Mouse (Mus musculus) cerebellum, adult 2 months (tissue): ENCODE data around the gene Gramd2. TPM values are rescaled to one million over a fixed set of nuclear protein-coding genes. Genes with fewer than 3 reads are reported as not detected.

ENCODE experiments used
- DNase-seq, 2 experiments: peaks; one replicate each; pipeline ENCODE4 v3.0.0; 2021
- H3K27ac ChIP-seq: fragments of 200-500 bp; 2 replicates; pipeline ENCODE4 v1.5.1; 2012; ENCODE audit warnings: low read length, control low read depth, inconsistent platforms; ENCODE audit not compliant: insufficient read depth
- H3K27me3 ChIP-seq: fragments of 200-500 bp; 2 replicates; pipeline ENCODE4 v1.6.1; 2012; ENCODE audit warnings: inconsistent platforms, mild to moderate bottlenecking, low read length, moderate library complexity; ENCODE audit not compliant: control insufficient read depth, insufficient read depth
- H3K4me1 ChIP-seq: fragments of 200-500 bp; 2 replicates; pipeline ENCODE4 v1.6.1; 2011; ENCODE audit warnings: low read length; ENCODE audit not compliant: control insufficient read depth, insufficient read depth
- H3K4me3 ChIP-seq: fragments of 200-500 bp; replicated peaks from 2 replicates; pipeline ENCODE3; 2011; ENCODE audit warnings: mild to moderate bottlenecking, low read depth, low read length, control low read depth; ENCODE audit not compliant: insufficient read depth
- CTCF ChIP-seq: fragments of 200-500 bp; IDR thresholded peaks from 2 replicates; pipeline ENCODE4 v1.5.1; 2011; ENCODE audit warnings: low read depth, mild to moderate bottlenecking, control low read depth, low read length, moderate library complexity, borderline replicate concordance; ENCODE audit not compliant: insufficient read depth
- POLR2A ChIP-seq: fragments of 200-500 bp; IDR thresholded peaks from 2 replicates; pipeline ENCODE4 v1.6.1; 2011; ENCODE audit warnings: low read length, control low read depth, borderline replicate concordance; ENCODE audit not compliant: insufficient read depth
- WGBS: fragments of 180-500 bp; shearing (Covaris S2); methylation state at CpG from one replicate; pipeline ENCODE4 v1.1.7; 2018; 5-methylcytosine and 5-hydroxymethylcytosine counted together
- polyA plus RNA-seq: library from polyadenylated mRNA; depleted of rRNA; stranded (reverse); fragments of >200 nt; gene quantifications from 2 replicates; pipeline ENCODE4 v1.2.3, GENCODE M21; 2012

Gene Gramd2
- polyA plus RNA-seq, 1 experiment: 2.6 TPM

GRCm38 (mm10) chr9:59672195-59672894 is 7.6 kb upstream of the Gramd2 start:
- Histone ChIP-seq H3K27me3 (no peaks in the 10 kb centered on the region), H3K27ac (0 out of 2 replicates have a peak overlapping the region, but pooled peaks have one; percentile 33), H3K4me3 (no peak overlapping the region), H3K4me1 (peaks cover 26% of the 10 kb centered on the region)
- WGBS: 42% methylated on average over 12 of the region's 12 CpGs
- TF ChIP-seq CTCF: no peak
- TF ChIP-seq POLR2A: no peak
- DNase-seq: peak; percentile 51 to 74

GRCm38 (mm10) chr9:59673427-59673826 is 6.5 kb upstream of the Gramd2 start:
- Histone ChIP-seq H3K4me3 (no peak overlapping the region), H3K27me3 (no peaks in the 10 kb centered on the region), H3K4me1 (peaks cover 26% of the 10 kb centered on the region), H3K27ac (no peak overlapping the region)
- no peak for TF ChIP-seq POLR2A
- TF ChIP-seq CTCF: no peak
- 51% methylated on average over 2 of the region's 2 CpGs for WGBS
- no peak for DNase-seq

GRCm38 (mm10) chr9:59675598-59675997 is 4.3 kb upstream of the Gramd2 start:
- no peak overlapping the region for H3K27ac ChIP-seq
- WGBS: 43% methylated on average over 14 of the region's 14 CpGs
- DNase-seq: no peak

GRCm38 (mm10) chr9:59678313-59678712 is 1.6 kb upstream of the Gramd2 start:
- H3K27ac ChIP-seq: no peak overlapping the region
- H3K4me3 ChIP-seq: no peak overlapping the region
- 6% methylated on average over 1 of the region's 1 CpGs for WGBS
- peaks cover 14% of the 10 kb centered on the region for H3K4me1 ChIP-seq
- TF ChIP-seq CTCF: peak; percentile 82
- TF ChIP-seq POLR2A: no peak
- H3K27me3 ChIP-seq: no peaks in the 10 kb centered on the region
- peak; percentile 58 to 63 for DNase-seq

More at GRCm38 (mm10) chr9:59675598-59675997, 4.3 kb upstream of the Gramd2 start:
- no peak for TF ChIP-seq CTCF
- no peak for TF ChIP-seq POLR2A
- Histone ChIP-seq H3K4me3 (no peak overlapping the region), H3K27me3 (no peaks in the 10 kb centered on the region), H3K4me1 (peaks cover 26% of the 10 kb centered on the region)

- Histone ChIP-seq H3K27me3 (no peaks in the 10 kb centered on the region), H3K4me3 (peak overlapping the region; percentile 61), H3K4me1 (peaks cover 4% of the 10 kb centered on the region), H3K27ac (no peak overlapping the region)
- DNase-seq: no peak
- TF ChIP-seq CTCF: no peak
- 15% methylated on average over 16 of the region's 16 CpGs for whole genome bisulfite sequencing
Observed at GRCm38 (mm10) chr9:59680534-59680875, 561 bp downstream of the Gramd2 start.

GRCm38 (mm10) chr9:59684020-59684419 is 4.1 kb downstream of the Gramd2 start:
- DNase-seq: no peak
- no peaks in the 10 kb centered on the region for H3K27me3 ChIP-seq
- 83% methylated on average over 2 of the region's 2 CpGs for WGBS
- H3K27ac ChIP-seq: no peak overlapping the region
- TF ChIP-seq POLR2A (no peak), CTCF (no peak)
- no peaks in the 10 kb centered on the region for H3K4me1 ChIP-seq
- H3K4me3 ChIP-seq: no peak overlapping the region

- WGBS: 48% methylated on average over 6 of the region's 6 CpGs
- TF ChIP-seq POLR2A (no peak), CTCF (no peak)
- no peak overlapping the region for H3K27ac ChIP-seq
Observed at GRCm38 (mm10) chr9:59687416-59688046, 7.6 kb downstream of the Gramd2 start.

GRCm38 (mm10) chr9:59691635-59692094 is 11.7 kb downstream of the Gramd2 start:
- peak; percentile 67 to 72 for DNase-seq
- WGBS: 1% methylated on average over 23 of the region's 23 CpGs
- Histone ChIP-seq H3K27me3 (no peaks in the 10 kb centered on the region), H3K4me1 (peaks cover 3% of the 10 kb centered on the region; the same call in 1 of the 2 replicates), H3K4me3 (peak overlapping the region; percentile 57), H3K27ac (no peak overlapping the region)
- TF ChIP-seq CTCF: no peak
- no peak for TF ChIP-seq POLR2A

More at GRCm38 (mm10) chr9:59687416-59688046, 7.6 kb downstream of the Gramd2 start:
- no peaks in the 10 kb centered on the region for H3K27me3 ChIP-seq
- peaks cover 3% of the 10 kb centered on the region; the same call in 1 of the 2 replicates for H3K4me1 ChIP-seq
- no peak overlapping the region for H3K4me3 ChIP-seq
- no peak for DNase-seq
